Mouse (Mus musculus): Measurements from ENCODE around the gene L1td1.

- TF ChIP-seq CTCF (IDR thresholded peaks at IDR 0.05; ENCODE audit: low read depth), result no peak
- no peak for TF ChIP-seq EP300 (optimal IDR thresholded peaks at IDR 0.05)
Measured at GRCm38 (mm10) chr4:98773785-98774184, 47.3 kb downstream of the L1td1 start.

Measured in stomach, postnatal 0 days (tissue).